Mouse (Mus musculus) stomach, postnatal 0 days (tissue): ENCODE measurements at regions not wholly inside any gene's neighbourhood (a gene's known extent, or its start where the extent isn't known, plus 50 kb on each side); places are given as distances from the start of the nearest gene placed in this dataset.

Experiments
- CTCF ChIP-seq: IDR thresholded peaks from 2 replicates; pipeline ENCODE4 v1.5.1; 2016; ENCODE audit warnings: antibody characterized with exemption, low read depth, mild to moderate bottlenecking, moderate library complexity
- EP300 ChIP-seq: optimal IDR thresholded peaks from 2 replicates; pipeline ENCODE3; 2016; ENCODE audit warnings: antibody characterized with exemption

GRCm38 (mm10) chr10:99417591-99417990 is 154.6 kb downstream of the Dusp6 start:
- TF ChIP-seq CTCF: no peak
- no peak for TF ChIP-seq EP300
